Mouse (Mus musculus) heart, embryonic 12.5 days (tissue): ENCODE data around the gene Apoc2. TPM values are rescaled to one million over a fixed set of nuclear protein-coding genes. Genes with fewer than 3 reads are reported as not detected.
A peak's percentile ranks its signal among the peaks of the same experiment; 100 is the strongest.

Experiments
- ATAC-seq: fragments of 200-750 bp; cut with Nextera tagmentation; 2 replicates; pipeline ENCODE4 v1.8.0; 2017; ENCODE audit warnings: moderate TSS enrichment, moderate library complexity; ENCODE audit not compliant: insufficient number of reproducible peaks, low FRiP score
- H3K27ac ChIP-seq: fragments of 300-500 bp; sonication (generic); 2 replicates; pipeline ENCODE4 v1.5.1; 2016; ENCODE audit warnings: mild to moderate bottlenecking, moderate library complexity; ENCODE audit not compliant: poor library complexity, severe bottlenecking
- H3K27me3 ChIP-seq: fragments of 300-500 bp; sonication (generic); replicated peaks from 2 replicates; pipeline ENCODE4 v1.6.1; 2016; ENCODE audit warnings: mild to moderate bottlenecking, moderate library complexity
- H3K36me3 ChIP-seq: fragments of 300-500 bp; sonication (generic); 2 replicates; pipeline ENCODE4 v1.6.1; 2016; ENCODE audit warnings: mild to moderate bottlenecking, moderate library complexity
- H3K4me1 ChIP-seq: fragments of 300-500 bp; sonication (generic); replicated peaks from 2 replicates; pipeline ENCODE4 v1.6.1; 2016; ENCODE audit warnings: mild to moderate bottlenecking
- H3K4me2 ChIP-seq: fragments of 300-500 bp; sonication (generic); 2 replicates; pipeline ENCODE4 v1.6.1; 2016; ENCODE audit warnings: mild to moderate bottlenecking, moderate library complexity
- H3K4me3 ChIP-seq: fragments of 300-500 bp; sonication (generic); 2 replicates; pipeline ENCODE4 v1.5.1; 2016; ENCODE audit warnings: mild to moderate bottlenecking
- H3K9ac ChIP-seq: fragments of 300-500 bp; sonication (generic); 2 replicates; pipeline ENCODE4 v1.6.1; 2016; ENCODE audit warnings: mild to moderate bottlenecking, moderate library complexity
- H3K9me3 ChIP-seq: fragments of 300-500 bp; sonication (generic); replicated peaks from 2 replicates; pipeline ENCODE4 v1.6.1; 2016; ENCODE audit warnings: mild to moderate bottlenecking, moderate library complexity
- WGBS: fragments of 180-500 bp; shearing (Covaris S2); methylation state at CpG from one replicate; pipeline ENCODE4 v1.1.7; 2016; 5-methylcytosine and 5-hydroxymethylcytosine counted together
- polyA plus RNA-seq: library from polyadenylated mRNA; unstranded; fragments of >200 nt; fragmentation: Nextera tagmentation; extraction: Ambion mirVana; gene quantifications from 2 replicates; pipeline ENCODE4 v1.2.1, GENCODE M21; 2016

Gene Apoc2
- polyA plus RNA-seq, 1 experiment from 2014 or later, result 5.4 TPM

- Histone ChIP-seq H3K4me1 (no peaks in the 10 kb centered on the region; the same call in 1 of the 2 replicates), H3K4me2 (no peak overlapping the region), H3K9ac (no peak overlapping the region), H3K4me3 (no peak overlapping the region), H3K36me3 (no peaks in the 10 kb centered on the region), H3K9me3 (no peaks in the 10 kb centered on the region), H3K27me3 (no peaks in the 10 kb centered on the region), H3K27ac (no peak overlapping the region)
- ATAC-seq, result no peak
- 81% methylated on average over 10 of the region's 10 CpGs for WGBS
Observed at GRCm38 (mm10) chr7:19675824-19676223, 1.9 kb downstream of the Apoc2 start.

DNA sequence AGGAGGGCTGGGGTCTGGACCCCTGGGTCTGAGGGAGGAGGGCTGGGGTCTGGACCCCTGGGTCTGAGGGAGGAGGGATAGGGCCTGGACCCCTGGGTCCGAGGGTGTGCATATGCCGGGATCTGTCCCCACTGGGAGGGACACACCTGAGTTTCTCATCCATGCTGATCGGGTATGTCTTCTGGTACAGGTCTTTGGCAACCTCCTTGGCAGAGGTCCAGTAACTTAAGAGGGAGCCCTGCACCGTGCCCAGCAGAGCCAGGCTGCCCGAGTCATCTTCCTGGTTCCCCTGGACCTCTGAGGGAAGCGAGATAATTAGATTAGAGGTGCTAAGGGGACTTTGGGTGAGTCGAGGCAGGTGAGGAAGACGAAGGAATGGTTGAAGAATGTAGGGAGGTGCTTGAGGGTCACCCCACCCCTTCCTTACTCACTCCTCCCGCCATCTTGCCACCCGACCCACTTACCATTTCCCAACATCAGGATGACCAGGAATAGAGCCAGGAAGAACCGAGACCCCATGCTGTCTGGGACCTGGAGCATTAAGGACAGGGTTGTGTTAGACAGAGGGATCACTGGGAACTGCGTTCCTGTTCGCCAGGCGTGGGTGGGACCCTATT is 4.5 kb downstream of the Apoc2 start:
- H3K4me3 ChIP-seq, result no peak overlapping the region
- H3K27me3 ChIP-seq, result no peaks in the 10 kb centered on the region
- WGBS, result 57% methylated on average over 14 of the region's 14 CpGs
- H3K4me1 ChIP-seq, result peaks cover 5% of the 10 kb centered on the region
- no peak overlapping the region for H3K4me2 ChIP-seq
- H3K27ac ChIP-seq, result no peak overlapping the region
- H3K36me3 ChIP-seq, result no peaks in the 10 kb centered on the region
- no peak for ATAC-seq
- no peaks in the 10 kb centered on the region for H3K9me3 ChIP-seq
- no peak overlapping the region for H3K9ac ChIP-seq

DNA sequence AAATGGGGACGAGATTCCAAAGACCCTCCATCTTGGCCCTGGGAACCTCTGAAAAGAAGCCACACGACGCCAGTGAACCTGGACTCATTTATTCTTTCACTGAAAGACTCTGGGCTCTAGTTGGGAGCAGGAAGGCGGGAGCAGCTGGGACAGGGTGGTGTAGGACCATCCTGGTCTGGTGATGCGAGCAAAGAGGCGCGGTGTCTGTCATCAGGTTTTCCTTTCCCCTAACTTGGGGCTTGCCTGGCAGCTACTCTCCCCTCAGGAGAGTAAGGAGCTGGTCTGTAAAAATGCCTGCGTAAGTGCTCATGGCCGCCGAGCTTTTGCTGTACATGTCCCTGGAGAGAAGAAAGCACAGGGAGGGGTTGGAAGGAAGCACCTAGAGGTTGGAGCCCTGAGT is 6.2 kb downstream of the Apoc2 start:
- H3K4me1 ChIP-seq, result peaks cover 5% of the 10 kb centered on the region
- ATAC-seq, result no peak
- H3K27ac ChIP-seq, result no peak overlapping the region
- no peak overlapping the region for H3K4me3 ChIP-seq
- H3K9ac ChIP-seq, result no peak overlapping the region
- WGBS, result 64% methylated on average over 10 of the region's 10 CpGs
- no peak overlapping the region for H3K4me2 ChIP-seq
- no peaks in the 10 kb centered on the region for H3K9me3 ChIP-seq
- no peaks in the 10 kb centered on the region for H3K36me3 ChIP-seq
- H3K27me3 ChIP-seq, result no peaks in the 10 kb centered on the region

DNA sequence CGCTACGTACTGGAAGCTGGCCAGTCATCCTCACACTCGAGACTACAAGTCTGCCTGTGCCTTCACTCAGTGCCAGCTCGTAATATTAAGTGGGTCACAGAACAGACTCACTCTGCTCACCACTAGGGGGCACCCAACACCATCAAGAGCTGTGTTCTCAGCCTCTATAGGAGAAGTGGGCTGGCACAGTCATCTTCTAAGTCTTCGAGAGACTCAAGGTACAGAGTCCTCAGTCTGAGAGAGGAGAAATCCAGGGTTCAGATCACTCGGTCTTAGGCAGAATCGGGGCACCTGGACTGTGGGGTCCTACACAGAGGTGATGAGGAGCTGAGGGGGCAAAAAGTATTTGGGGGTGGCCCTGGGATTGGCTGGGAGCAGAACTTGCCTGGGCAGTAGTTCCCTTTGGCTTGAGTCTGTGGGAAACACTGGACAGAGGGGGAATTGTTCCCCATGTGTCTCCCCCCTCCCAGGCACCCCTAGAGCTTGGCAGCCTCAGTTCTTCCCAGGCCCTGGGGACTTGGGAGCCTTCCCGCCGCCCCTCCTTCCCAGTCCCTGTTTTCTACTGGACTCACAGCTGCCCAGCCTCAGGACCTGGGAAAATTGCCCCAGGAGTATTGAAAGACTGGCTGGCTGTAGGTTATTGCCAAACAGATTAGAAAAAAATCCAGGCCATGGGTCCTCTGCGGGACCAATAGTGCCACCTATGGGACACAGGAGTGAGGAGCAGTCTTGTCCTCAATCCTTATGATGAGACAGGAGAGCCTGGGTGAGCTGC is 8.6 kb downstream of the Apoc2 start:
- Histone ChIP-seq H3K4me3 (0 out of 2 replicates have a peak overlapping the region, but pooled peaks have one; percentile 1), H3K36me3 (no peaks in the 10 kb centered on the region), H3K4me2 (peak overlapping the region; percentile 51), H3K9me3 (no peaks in the 10 kb centered on the region), H3K27ac (peak overlapping the region; percentile 59; the same call in 1 of the 2 replicates), H3K4me1 (peaks cover 11% of the 10 kb centered on the region), H3K9ac (no peak overlapping the region; the same call in 1 of the 2 replicates), H3K27me3 (no peaks in the 10 kb centered on the region)
- peak; percentile 60 for ATAC-seq
- WGBS, result 7% methylated on average over 10 of the region's 10 CpGs

GRCm38 (mm10) chr7:19667434-19667833 is 10.3 kb downstream of the Apoc2 start:
- Histone ChIP-seq H3K4me2 (no peak overlapping the region), H3K4me3 (no peak overlapping the region), H3K27ac (no peak overlapping the region), H3K4me1 (peaks cover 27% of the 10 kb centered on the region), H3K27me3 (no peaks in the 10 kb centered on the region), H3K9ac (no peak overlapping the region), H3K36me3 (peaks cover under 1% of the 10 kb centered on the region; the same call in 1 of the 2 replicates), H3K9me3 (no peaks in the 10 kb centered on the region)
- no peak for ATAC-seq
- 64% methylated on average over 2 of the region's 2 CpGs for WGBS

- ATAC-seq, result no peak
- WGBS, result 61% methylated on average over 3 of the region's 3 CpGs
Observed at GRCm38 (mm10) chr7:19666750-19667149, 11.0 kb downstream of the Apoc2 start.

GRCm38 (mm10) chr7:19664955-19665841 is 12.5 kb downstream of the Apoc2 start, which contains the start of gene Clptm1:
Gene Clptm1 (minus strand): TSS chr7:19665033.
- Histone ChIP-seq H3K27me3 (no peaks in the 10 kb centered on the region), H3K4me3 (peak within 1 kb of the TSS; percentile 89), H3K4me1 (peaks cover 34% of the 10 kb centered on the region), H3K27ac (peak within 1 kb of the TSS; percentile 91), H3K4me2 (peak within 1 kb of the TSS; percentile 92), H3K9me3 (no peaks in the 10 kb centered on the region), H3K36me3 (peaks cover 9% of the 10 kb centered on the region; the same call in 1 of the 2 replicates), H3K9ac (peak within 1 kb of the TSS; percentile 98)
- peak; percentile 93 for ATAC-seq
- under 1% methylated on average over 60 of the region's 63 CpGs for WGBS

More at GRCm38 (mm10) chr7:19666750-19667149, 11.0 kb downstream of the Apoc2 start:
- H3K9ac ChIP-seq, result no peak overlapping the region
- no peaks in the 10 kb centered on the region for H3K9me3 ChIP-seq
- no peak overlapping the region for H3K4me2 ChIP-seq
- peaks cover 7% of the 10 kb centered on the region; the same call in 1 of the 2 replicates for H3K36me3 ChIP-seq
- H3K27me3 ChIP-seq, result no peaks in the 10 kb centered on the region
- peaks cover 34% of the 10 kb centered on the region for H3K4me1 ChIP-seq
- H3K27ac ChIP-seq, result no peak overlapping the region
- H3K4me3 ChIP-seq, result no peak overlapping the region

DNA sequence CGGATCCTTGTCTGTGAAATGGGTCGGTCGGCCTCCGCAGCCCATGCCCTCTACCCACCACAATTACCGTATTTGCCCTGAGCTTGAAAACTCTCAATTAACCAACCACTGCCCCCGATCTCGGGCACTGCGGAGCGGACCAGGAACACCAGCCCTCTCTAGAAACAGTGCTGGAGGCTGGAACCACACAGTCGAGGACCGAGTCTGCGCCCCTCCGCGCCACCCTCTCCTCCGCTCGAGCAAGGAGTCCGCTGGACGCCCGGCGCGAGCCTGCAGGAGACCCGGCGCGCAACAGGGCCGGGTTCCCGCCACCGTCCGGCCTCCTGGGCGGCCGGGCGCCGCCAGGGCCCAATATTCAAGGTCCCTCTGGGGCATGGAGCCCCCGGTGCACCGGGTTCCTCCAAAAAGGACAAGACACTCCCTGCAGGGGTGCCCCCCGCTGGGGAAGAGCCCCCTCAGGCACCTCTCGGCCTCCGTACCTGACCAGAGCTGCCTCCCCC is 13.2 kb downstream of the Apoc2 start:
- no peaks in the 10 kb centered on the region for H3K27me3 ChIP-seq
- under 1% methylated on average over 37 of the region's 37 CpGs for WGBS
- peak; percentile 27 for ATAC-seq

GRCm38 (mm10) chr7:19663940-19664339 is 13.8 kb downstream of the Apoc2 start:
- Histone ChIP-seq H3K27me3 (no peaks in the 10 kb centered on the region), H3K4me3 (peak overlapping the region; percentile 89), H3K9ac (peak overlapping the region; percentile 98), H3K36me3 (peaks cover 14% of the 10 kb centered on the region; the same call in 1 of the 2 replicates), H3K27ac (0 out of 2 replicates have a peak overlapping the region, but pooled peaks have one; percentile 46), H3K4me2 (peak overlapping the region; percentile 92), H3K9me3 (no peaks in the 10 kb centered on the region), H3K4me1 (peaks cover 29% of the 10 kb centered on the region)
- no peak for ATAC-seq
- WGBS, result 14% methylated on average over 8 of the region's 8 CpGs

More for the DNA sequence above, 13.2 kb downstream of the Apoc2 start:
- Histone ChIP-seq H3K4me2 (peak overlapping the region; percentile 92), H3K27ac (peak overlapping the region; percentile 46), H3K36me3 (peaks cover 14% of the 10 kb centered on the region; the same call in 1 of the 2 replicates), H3K4me1 (peaks cover 34% of the 10 kb centered on the region), H3K4me3 (peak overlapping the region; percentile 89), H3K9me3 (no peaks in the 10 kb centered on the region), H3K9ac (peak overlapping the region; percentile 98)

DNA sequence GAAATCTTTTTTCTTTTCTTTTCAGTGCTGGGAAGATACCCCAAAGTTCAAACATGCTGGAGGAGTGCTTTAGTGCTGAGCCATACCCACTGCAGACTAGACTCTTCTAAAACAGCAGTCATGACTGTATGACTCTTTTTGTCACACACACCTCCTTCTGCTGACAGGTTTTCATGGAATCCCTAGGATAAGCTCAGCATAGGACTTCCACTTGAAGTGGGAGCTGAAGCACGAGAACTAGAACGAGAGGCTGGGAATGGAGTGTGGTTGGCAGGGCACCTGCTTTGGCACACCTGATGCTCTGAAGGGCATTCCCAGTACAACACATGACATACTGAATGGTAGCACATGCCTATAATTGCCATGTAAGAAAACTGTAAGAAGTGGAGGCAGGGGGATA is 25.1 kb downstream of the Apoc2 start:
- H3K9ac ChIP-seq, result no peak overlapping the region
- no peaks in the 10 kb centered on the region for H3K27me3 ChIP-seq
- H3K4me3 ChIP-seq, result no peak overlapping the region
- no peak for ATAC-seq
- H3K4me2 ChIP-seq, result no peak overlapping the region
- H3K4me1 ChIP-seq, result peaks cover 19% of the 10 kb centered on the region
- peaks cover 82% of the 10 kb centered on the region for H3K36me3 ChIP-seq
- WGBS, result 61% methylated on average over 2 of the region's 2 CpGs
- no peaks in the 10 kb centered on the region for H3K9me3 ChIP-seq
- no peak overlapping the region for H3K27ac ChIP-seq
